Mouse (Mus musculus) megakaryocyte, embryonic 14.5 days (primary cell): Measurements from ENCODE around the gene Slc6a17. TPM values are rescaled to one million over a fixed set of nuclear protein-coding genes. Genes with fewer than 3 reads are reported as not detected.

Source experiments
- H3K27me3 ChIP-seq: replicated peaks from 2 replicates; pipeline ENCODE3; 2012; ENCODE audit warnings: inconsistent platforms
- H3K36me3 ChIP-seq: replicated peaks from 2 replicates; pipeline ENCODE3; 2012; ENCODE audit warnings: low read length, inconsistent platforms, mixed read lengths
- H3K4me1 ChIP-seq: 2 replicates; pipeline ENCODE4 v1.6.1; 2012; ENCODE audit warnings: inconsistent platforms
- H3K4me3 ChIP-seq: replicated peaks from 2 replicates; pipeline ENCODE3; 2012; ENCODE audit warnings: moderate library complexity, mild to moderate bottlenecking, inconsistent platforms
- H3K9me3 ChIP-seq: 2 replicates; pipeline ENCODE4 v1.6.1; 2012; ENCODE audit warnings: inconsistent platforms
- FLI1 ChIP-seq: IDR thresholded peaks from 2 replicates; pipeline ENCODE4 v1.6.1; 2012; ENCODE audit warnings: low read length, inconsistent platforms, mixed read lengths
- GATA1 ChIP-seq: IDR thresholded peaks from 3 replicates; pipeline ENCODE4 v1.6.1; 2012; ENCODE audit warnings: mixed read lengths, low read length, inconsistent platforms, borderline replicate concordance
- polyA plus RNA-seq: library from polyadenylated mRNA; stranded (reverse); fragments of >175 nt; gene quantifications from 2 replicates; pipeline ENCODE4 v1.2.3, GENCODE M21; 2012; ENCODE audit warnings: low replicate concordance; ENCODE audit not compliant: insufficient read depth

Slc6a17 gene
- polyA plus RNA-seq, 1 experiment = not detected

DNA sequence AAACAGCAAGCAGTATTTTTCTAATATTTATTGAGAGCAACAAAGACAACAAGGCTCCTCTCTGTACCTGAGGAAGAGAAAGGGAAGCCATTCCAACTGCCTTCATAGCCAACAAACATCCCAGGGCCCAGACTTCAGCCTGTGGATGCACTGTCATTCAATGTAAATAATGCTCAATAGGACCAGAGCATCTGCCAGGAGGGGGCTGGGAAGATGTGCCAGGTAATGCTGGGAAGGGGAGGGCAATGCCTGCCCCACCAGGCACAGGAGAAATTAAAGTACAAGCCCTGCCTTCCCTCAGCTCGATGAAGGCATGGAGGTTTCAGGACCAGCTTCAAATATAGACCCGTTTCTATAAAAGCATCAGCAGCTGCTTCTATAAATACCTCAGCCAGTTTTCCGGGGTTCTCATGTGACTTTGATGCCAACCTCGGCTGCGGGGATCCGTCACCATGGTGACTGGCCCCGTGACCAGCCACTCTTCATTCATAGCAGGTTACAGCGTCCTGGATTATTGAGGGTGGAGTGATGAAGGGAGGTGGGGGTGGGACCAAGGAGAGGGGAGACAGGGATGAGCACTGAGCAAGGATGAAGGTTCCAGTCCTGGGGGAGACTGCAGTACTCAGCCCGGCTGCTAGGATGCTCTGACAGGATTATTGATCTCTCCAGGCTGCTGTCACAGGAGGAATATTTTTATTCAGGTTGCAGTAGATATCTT lies 10.7 kb upstream of the Slc6a17 start:
- no peak overlapping the region for H3K4me3 ChIP-seq
- H3K27me3 ChIP-seq = peaks cover 50% of the 10 kb centered on the region
- H3K9me3 ChIP-seq = peaks cover 13% of the 10 kb centered on the region
- TF ChIP-seq GATA1 = no peak
- peaks cover 10% of the 10 kb centered on the region; the same call in 1 of the 2 replicates for H3K4me1 ChIP-seq
- H3K36me3 ChIP-seq = no peaks in the 10 kb centered on the region

GRCm38 (mm10) chr3:107524547-107524946 lies 6.7 kb upstream of the Slc6a17 start:
- no peaks in the 10 kb centered on the region for H3K36me3 ChIP-seq
- TF ChIP-seq GATA1 (no peak), FLI1 (no peak)

DNA sequence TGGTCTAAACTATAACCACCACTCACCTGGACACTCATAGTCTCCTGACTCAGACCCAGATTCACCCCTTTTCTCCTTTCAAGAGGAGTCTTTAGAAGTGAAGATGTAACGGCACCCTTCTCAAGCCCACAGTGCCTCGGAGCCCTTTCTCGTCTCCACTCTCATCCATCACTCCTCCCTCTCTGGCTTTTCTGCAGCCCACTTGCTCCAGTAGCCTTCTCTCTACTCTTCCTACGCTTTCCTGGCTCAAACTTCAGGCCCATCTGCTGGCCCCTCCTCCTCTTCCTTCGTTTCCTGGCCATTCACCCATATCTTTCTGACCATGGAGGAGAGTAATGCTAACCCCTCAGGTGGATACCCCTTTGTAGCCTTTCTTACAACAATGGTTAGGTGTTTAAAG lies 3.1 kb upstream of the Slc6a17 start:
- Histone ChIP-seq H3K9me3 (peaks cover 3% of the 10 kb centered on the region; the same call in 1 of the 2 replicates), H3K27me3 (peaks cover 74% of the 10 kb centered on the region), H3K36me3 (no peaks in the 10 kb centered on the region), H3K4me3 (no peak overlapping the region), H3K4me1 (peaks cover 12% of the 10 kb centered on the region)
- TF ChIP-seq FLI1 (no peak), GATA1 (no peak)

More at GRCm38 (mm10) chr3:107524547-107524946, 6.7 kb upstream of the Slc6a17 start:
- 0 out of 2 replicates have a peak, but pooled peaks cover 6% of the 10 kb centered on the region for H3K4me1 ChIP-seq
- peaks cover 58% of the 10 kb centered on the region for H3K27me3 ChIP-seq
- H3K4me3 ChIP-seq = peak overlapping the region; percentile 2
- peaks cover 3% of the 10 kb centered on the region; the same call in 1 of the 2 replicates for H3K9me3 ChIP-seq

DNA sequence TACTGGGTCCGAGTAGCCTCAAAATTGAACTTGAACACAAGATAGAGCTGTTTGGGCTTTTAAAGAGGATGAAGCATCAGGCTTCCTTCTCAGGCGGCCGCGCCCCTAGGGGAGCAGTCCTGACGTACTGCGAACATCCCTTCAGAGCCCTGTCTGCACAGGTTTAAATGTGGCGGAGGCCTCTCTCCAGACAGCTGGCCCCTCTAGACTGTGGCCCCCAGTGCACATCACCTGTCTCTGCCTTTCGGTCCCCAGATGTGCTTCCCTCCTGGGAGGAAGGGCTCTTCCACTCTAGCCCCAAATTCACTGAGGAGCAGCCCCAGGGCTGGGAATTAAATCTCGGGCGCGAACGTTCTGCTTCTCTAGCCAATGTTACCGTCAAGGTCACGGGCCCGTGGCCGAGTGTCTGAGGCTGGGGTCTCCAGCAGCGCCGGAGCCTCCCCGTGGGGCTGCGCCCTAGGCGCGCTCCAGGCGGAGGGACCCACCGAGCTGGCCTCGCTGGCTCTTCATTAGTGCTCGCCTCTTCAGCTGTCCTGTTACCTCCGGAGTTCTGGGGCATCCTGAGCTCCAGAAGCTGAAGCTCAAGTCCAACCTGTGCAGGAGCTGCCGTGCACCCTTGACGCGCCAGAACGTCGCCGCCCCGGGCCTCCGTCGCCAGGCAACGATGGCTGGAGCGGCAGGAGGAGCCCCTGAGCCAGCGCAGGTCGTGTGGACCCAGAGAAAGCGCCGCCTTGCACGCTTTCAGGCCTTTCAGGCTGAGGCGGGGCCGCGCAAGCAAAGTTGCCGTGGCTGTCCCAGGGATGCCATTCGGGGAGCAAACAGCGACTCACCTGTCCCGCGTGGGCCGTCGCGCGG lies 815 bp downstream of the Slc6a17 start:
- Histone ChIP-seq H3K4me3 (no peak overlapping the region), H3K27me3 (peaks cover 87% of the 10 kb centered on the region), H3K36me3 (no peaks in the 10 kb centered on the region), H3K4me1 (peaks cover 8% of the 10 kb centered on the region), H3K9me3 (no peaks in the 10 kb centered on the region)
- TF ChIP-seq GATA1 (no peak), FLI1 (no peak)

- no peak for TF ChIP-seq FLI1
- Histone ChIP-seq H3K36me3 (no peaks in the 10 kb centered on the region), H3K9me3 (no peaks in the 10 kb centered on the region), H3K27me3 (peaks cover 82% of the 10 kb centered on the region), H3K4me1 (peaks cover 8% of the 10 kb centered on the region), H3K4me3 (no peak overlapping the region)
Measured at GRCm38 (mm10) chr3:107515989-107516388, 1.8 kb downstream of the Slc6a17 start.

DNA sequence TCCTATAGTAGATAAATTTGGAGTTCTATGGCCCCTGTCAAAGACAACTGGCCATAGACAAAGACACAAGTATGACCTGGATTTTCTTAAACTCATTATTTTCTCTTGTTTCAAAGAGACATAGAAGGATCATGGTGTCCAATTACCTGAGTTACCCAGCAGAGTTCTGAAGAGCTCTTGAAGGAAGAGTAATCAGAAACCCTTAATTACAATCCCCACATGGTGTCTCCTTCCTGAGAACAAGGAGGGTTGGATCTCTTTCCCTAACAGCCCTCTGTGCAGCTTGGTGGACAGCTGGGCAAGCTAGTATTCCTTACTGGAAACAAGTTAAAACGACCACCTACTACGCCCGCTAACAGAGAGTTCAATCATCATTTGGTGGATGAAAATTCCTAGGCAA lies 6.4 kb downstream of the Slc6a17 start:
- H3K4me1 ChIP-seq = no peaks in the 10 kb centered on the region
- H3K9me3 ChIP-seq = no peaks in the 10 kb centered on the region
- peaks cover 53% of the 10 kb centered on the region for H3K27me3 ChIP-seq
- no peaks in the 10 kb centered on the region for H3K36me3 ChIP-seq
- no peak for TF ChIP-seq GATA1
- TF ChIP-seq FLI1 = no peak
- no peak overlapping the region for H3K4me3 ChIP-seq

DNA sequence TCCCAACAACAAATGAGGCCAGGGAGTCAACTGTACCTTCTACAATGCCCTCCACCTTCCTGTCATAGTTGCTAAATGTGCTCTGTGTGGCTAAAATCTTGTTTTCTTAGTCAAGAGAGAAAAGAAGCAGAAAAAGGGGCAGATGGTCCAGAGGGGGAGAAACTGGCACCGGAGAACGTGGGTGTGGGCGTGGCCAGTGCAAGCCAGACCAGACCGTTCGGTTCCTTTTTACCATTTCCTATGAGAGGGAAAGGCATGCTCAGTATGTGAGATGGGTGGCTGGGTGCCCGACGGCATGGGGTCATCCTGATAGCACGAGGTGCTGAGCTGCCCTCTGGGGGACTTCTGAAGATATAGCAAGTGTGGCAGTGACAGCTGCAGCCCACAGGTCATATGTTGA lies 9.1 kb downstream of the Slc6a17 start:
- no peak for TF ChIP-seq GATA1
- TF ChIP-seq FLI1 = no peak
- no peak overlapping the region for H3K4me3 ChIP-seq

DNA sequence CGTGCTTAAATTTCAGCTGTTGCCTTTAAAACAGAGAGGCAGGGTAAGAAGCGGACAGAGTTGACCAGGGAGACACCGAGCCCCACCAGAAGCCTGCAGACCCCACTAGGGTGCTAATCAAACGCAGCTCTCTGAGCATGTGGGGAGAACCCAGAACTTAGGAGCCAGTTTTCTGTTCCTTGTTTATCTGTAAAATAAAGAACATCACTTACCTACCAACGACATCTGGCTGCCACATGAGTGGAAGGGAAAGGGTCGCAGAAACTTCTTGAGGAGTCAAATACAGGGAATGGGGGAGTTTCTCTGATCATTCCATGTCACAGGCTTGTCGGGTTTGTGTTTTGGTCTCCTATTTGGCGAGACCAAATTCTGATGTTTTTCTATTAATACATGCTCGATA lies 9.9 kb downstream of the Slc6a17 start:
- Histone ChIP-seq H3K36me3 (no peaks in the 10 kb centered on the region), H3K27me3 (peaks cover 39% of the 10 kb centered on the region), H3K4me3 (no peak overlapping the region), H3K4me1 (no peaks in the 10 kb centered on the region), H3K9me3 (no peaks in the 10 kb centered on the region)
- no peak for TF ChIP-seq FLI1
- TF ChIP-seq GATA1 = no peak

More for the DNA sequence above, 9.1 kb downstream of the Slc6a17 start:
- Histone ChIP-seq H3K36me3 (no peaks in the 10 kb centered on the region), H3K4me1 (no peaks in the 10 kb centered on the region), H3K27me3 (peaks cover 41% of the 10 kb centered on the region), H3K9me3 (no peaks in the 10 kb centered on the region)

- Histone ChIP-seq H3K27me3 (peaks cover 39% of the 10 kb centered on the region), H3K4me3 (no peak overlapping the region), H3K36me3 (no peaks in the 10 kb centered on the region), H3K9me3 (no peaks in the 10 kb centered on the region), H3K4me1 (no peaks in the 10 kb centered on the region)
- no peak for TF ChIP-seq GATA1
- no peak for TF ChIP-seq FLI1
Measured at GRCm38 (mm10) chr3:107506531-107506930, 11.3 kb downstream of the Slc6a17 start.
